9 mouse cellular contexts compared by ENCODE assay signal in the genomic region with DNA sequence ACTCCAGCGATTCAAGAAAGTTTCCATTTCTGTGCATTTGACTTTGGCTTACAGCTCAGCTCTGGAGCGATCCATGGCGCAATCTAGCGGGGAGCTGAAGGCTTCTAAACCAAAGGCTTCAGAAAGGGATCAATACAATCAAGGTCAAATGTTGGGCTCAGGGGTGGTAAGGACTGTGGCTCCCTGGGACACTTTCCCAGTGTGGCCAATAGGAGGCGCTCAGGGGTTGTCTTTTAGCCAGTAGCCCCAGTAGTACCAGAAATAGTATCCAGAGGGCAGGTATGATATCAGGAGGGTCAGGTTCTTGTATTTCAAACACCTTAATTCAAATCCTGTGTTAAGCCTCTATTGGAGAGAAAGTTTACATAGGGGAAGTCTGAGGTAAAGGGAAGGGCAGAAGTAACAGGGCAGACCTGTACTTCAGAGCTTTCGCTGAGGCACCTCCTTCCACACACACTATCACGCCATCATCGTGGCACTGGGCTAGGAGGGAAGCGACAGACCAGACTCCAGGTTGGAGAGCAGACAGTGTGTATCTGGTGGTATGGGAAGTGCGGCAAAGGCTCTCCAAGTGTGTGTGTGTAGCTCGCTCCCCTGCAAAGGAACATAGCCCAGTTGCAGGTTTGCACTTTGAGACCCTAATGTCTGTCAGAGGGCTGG. TPM values are rescaled to one million over a fixed set of nuclear protein-coding genes. Genes with fewer than 3 reads are reported as not detected.
DNase-seq lines count a peak whose midpoint lies in the region; ATAC-seq lines count a peak whose summit lies in the region.
"Had no signal": no experiment of that assay in that cellular context is flagged by ENCODE, and none has a peak within 500 bp of the region (broad histone marks: within the 10 kb centered on the region; RNA-seq: fewer than 3 reads in every experiment).

No protein-coding gene starts in this region.

- H3K4me3 ChIP-seq in heart, embryonic 13.5 days: no peak overlapping the region
- no peak overlapping the region for H3K4me3 ChIP-seq in intestine, embryonic 14.5 days (ENCODE audit: low read depth, low read length)
- H3K4me3 ChIP-seq in lung, embryonic 16.5 days (ENCODE audit: low read length): no peak overlapping the region
- H3K4me3 ChIP-seq: embryonic facial prominence, embryonic 13.5 days had no signal

- no peak overlapping the region for H3K9ac ChIP-seq in heart, embryonic 13.5 days
- no peak overlapping the region for H3K9ac ChIP-seq in intestine, embryonic 14.5 days (ENCODE audit: low read length)
- H3K9ac ChIP-seq in lung, embryonic 16.5 days (ENCODE audit: low read length): no peak overlapping the region
- H3K9ac ChIP-seq: embryonic facial prominence, embryonic 13.5 days had no signal

- WGBS in heart, embryonic 13.5 days: 56% methylated on average over 11 of the region's 11 CpGs
- WGBS in intestine, embryonic 14.5 days: 65% methylated on average over 11 of the region's 11 CpGs
- 57% methylated on average over 11 of the region's 11 CpGs for WGBS in lung, embryonic 16.5 days

- no peak overlapping the region for H3K4me2 ChIP-seq in heart, embryonic 13.5 days
- H3K4me2 ChIP-seq in intestine, embryonic 14.5 days (ENCODE audit: low read length): no peak overlapping the region
- H3K4me2 ChIP-seq in lung, embryonic 16.5 days (ENCODE audit: low read depth, low read length): no peak overlapping the region
- H3K4me2 ChIP-seq: embryonic facial prominence, embryonic 13.5 days had no signal

- no peaks in the 10 kb centered on the region for H3K9me3 ChIP-seq in heart, embryonic 13.5 days
- H3K9me3 ChIP-seq in intestine, embryonic 14.5 days (ENCODE audit: control insufficient read depth, low read length): no peaks in the 10 kb centered on the region
- no peaks in the 10 kb centered on the region for H3K9me3 ChIP-seq in lung, embryonic 16.5 days (ENCODE audit: control insufficient read depth, low read length)
- H3K9me3 ChIP-seq: embryonic facial prominence, embryonic 13.5 days had no signal

- peaks cover 12% of the 10 kb centered on the region for H3K4me1 ChIP-seq in heart, embryonic 13.5 days
- H3K4me1 ChIP-seq in intestine, embryonic 14.5 days (replicated peaks; ENCODE audit: control insufficient read depth, insufficient read depth, low read length): no peaks in the 10 kb centered on the region
- H3K4me1 ChIP-seq in lung, embryonic 16.5 days (replicated peaks; ENCODE audit: control insufficient read depth, insufficient read depth, low read length): no peaks in the 10 kb centered on the region; the same call in 1 of the 2 replicates
- H3K4me1 ChIP-seq: embryonic facial prominence, embryonic 13.5 days had no signal

- no peak overlapping the region for H3K27ac ChIP-seq in heart, embryonic 13.5 days (replicated peaks)
- H3K27ac ChIP-seq in intestine, embryonic 14.5 days (ENCODE audit: low read depth): no peak overlapping the region
- H3K27ac ChIP-seq in lung, embryonic 16.5 days (ENCODE audit: low read length): no peak overlapping the region
- H3K27ac ChIP-seq: embryonic facial prominence, embryonic 13.5 days had no signal

- no peak for DNase-seq in heart, postnatal 25 days (ENCODE audit: low spot score)
- DNase-seq in CD4-positive, CD25-positive, alpha-beta regulatory T cell, adult 2 months (ENCODE audit: low read depth, low spot score): peak; percentile 80
- peak; percentile 74 for DNase-seq in adrenal gland, postnatal 14 days
- DNase-seq in intestine, embryonic 14.5 days (ENCODE audit: low spot score): peak; percentile 65
- peak; percentile 27 to 68 for DNase-seq in thymus, postnatal 10 days (ENCODE audit: low spot score in 2 of 2)
- DNase-seq in left cerebral cortex, postnatal 10 days (ENCODE audit: extremely low spot score in 1 of 2, low spot score in 2 of 2): no peak

- H3K36me3 ChIP-seq in heart, embryonic 13.5 days: no peaks in the 10 kb centered on the region
- no peaks in the 10 kb centered on the region for H3K36me3 ChIP-seq in intestine, embryonic 14.5 days (ENCODE audit: control insufficient read depth, insufficient read depth, low read length)
- no peaks in the 10 kb centered on the region for H3K36me3 ChIP-seq in lung, embryonic 16.5 days (ENCODE audit: control insufficient read depth, insufficient read depth, low read length)
- H3K36me3 ChIP-seq: embryonic facial prominence, embryonic 13.5 days had no signal

- H3K27me3 ChIP-seq in heart, embryonic 13.5 days (replicated peaks): 0 out of 2 replicates have a peak, but pooled peaks cover 5% of the 10 kb centered on the region
- H3K27me3 ChIP-seq in intestine, embryonic 14.5 days (replicated peaks; ENCODE audit: control insufficient read depth, insufficient read depth, low read length): no peaks in the 10 kb centered on the region
- H3K27me3 ChIP-seq in lung, embryonic 16.5 days (ENCODE audit: control insufficient read depth, insufficient read depth, low read depth, low read length): no peaks in the 10 kb centered on the region
- H3K27me3 ChIP-seq: embryonic facial prominence, embryonic 13.5 days had no signal

- ATAC-seq in heart, embryonic 13.5 days (ENCODE audit: extremely low read depth, insufficient number of reproducible peaks, low FRiP score, low TSS enrichment): peak; percentile 34; the same call in 1 of the 2 replicates
- no peak for ATAC-seq in intestine, embryonic 14.5 days (replicated peaks; ENCODE audit: low FRiP score, low TSS enrichment, low read depth)
- ATAC-seq in lung, embryonic 16.5 days (ENCODE audit: low read depth): peak; percentile 80; the same call in 1 of the 2 replicates

- intact Hi-C loops in heart, postnatal 25 days (cut with DNase I): loop anchor here (5.0 to 10.0 kb wide), 2 partner anchors 54 to 272 kb away; no protein-coding TSS in a partner anchor
- intact Hi-C loops in left cerebral cortex, postnatal 10 days (cut with DNase I): loop anchor here (5.0 to 10.0 kb wide), 2 partner anchors 144 to 282 kb away; no protein-coding TSS in a partner anchor

RNA-seq across cellular contexts. Expression of a gene that starts 0.6 kb away (rescaled TPM):
- polyA plus RNA-seq in heart, embryonic 13.5 days (2015; fragmentation: Nextera tagmentation; extraction: Ambion mirVana): 0.13 TPM in 1 of 2 replicates, not detected in the other
- not detected for total RNA-seq in heart, postnatal 25 days (2021)
- not detected in 2 replicates for total RNA-seq in adrenal gland, postnatal 14 days (2021)
- polyA plus RNA-seq in intestine, embryonic 14.5 days (2014; fragmentation: Nextera tagmentation; extraction: Ambion mirVana): 0.07 and 0.09 TPM in 2 replicates
- polyA plus RNA-seq in lung, embryonic 16.5 days (2015; fragmentation: Nextera tagmentation; extraction: Ambion mirVana): 0.06 TPM in 1 of 2 replicates, not detected in the other
- total RNA-seq in left cerebral cortex, postnatal 10 days (2021): under 1 TPM; 0.24 to 0.41 TPM
- polyA plus RNA-seq: embryonic facial prominence, embryonic 13.5 days had no signal

Comparison
In these comparisons a context has a peak if more than half of its experiments do, and no peak if none do; other contexts are left out.
1. DNase-seq: peak in CD4-positive, CD25-positive, alpha-beta regulatory T cell, adult 2 months (single experiment), adrenal gland, postnatal 14 days (single experiment), intestine, embryonic 14.5 days (single experiment) and thymus, postnatal 10 days (2 of 2); none in heart, postnatal 25 days (single experiment) and left cerebral cortex, postnatal 10 days (0 of 2).